Mouse (Mus musculus) left cerebral cortex, postnatal 4 days (tissue): ENCODE measurements around the gene Pkn3. TPM values are rescaled to one million over a fixed set of nuclear protein-coding genes. Genes with fewer than 3 reads are reported as not detected.
"Not testable (repeated sequence)": the region's sequence is repeated elsewhere in the genome, so short reads cannot be mapped to it uniquely, and the experiment has no call there.

Experiments used
- DNase-seq: peaks from one replicate; pipeline ENCODE4 v3.0.0-alpha.2; 2022
- intact Hi-C: fragments of 180-260 bp; cut with DNase I; formaldehyde crosslinking; loops from one replicate; pipeline ENCODE4 v1.15.1; 2025
- total RNA-seq, 2 experiments: library from RNA; stranded (reverse); gene quantifications; 2 replicates each; pipeline ENCODE4 v1.2.3; 2021

Pkn3 gene
- total RNA-seq, 2 experiments from 2014 or later, result 2.1 to 2.6 TPM

DNA sequence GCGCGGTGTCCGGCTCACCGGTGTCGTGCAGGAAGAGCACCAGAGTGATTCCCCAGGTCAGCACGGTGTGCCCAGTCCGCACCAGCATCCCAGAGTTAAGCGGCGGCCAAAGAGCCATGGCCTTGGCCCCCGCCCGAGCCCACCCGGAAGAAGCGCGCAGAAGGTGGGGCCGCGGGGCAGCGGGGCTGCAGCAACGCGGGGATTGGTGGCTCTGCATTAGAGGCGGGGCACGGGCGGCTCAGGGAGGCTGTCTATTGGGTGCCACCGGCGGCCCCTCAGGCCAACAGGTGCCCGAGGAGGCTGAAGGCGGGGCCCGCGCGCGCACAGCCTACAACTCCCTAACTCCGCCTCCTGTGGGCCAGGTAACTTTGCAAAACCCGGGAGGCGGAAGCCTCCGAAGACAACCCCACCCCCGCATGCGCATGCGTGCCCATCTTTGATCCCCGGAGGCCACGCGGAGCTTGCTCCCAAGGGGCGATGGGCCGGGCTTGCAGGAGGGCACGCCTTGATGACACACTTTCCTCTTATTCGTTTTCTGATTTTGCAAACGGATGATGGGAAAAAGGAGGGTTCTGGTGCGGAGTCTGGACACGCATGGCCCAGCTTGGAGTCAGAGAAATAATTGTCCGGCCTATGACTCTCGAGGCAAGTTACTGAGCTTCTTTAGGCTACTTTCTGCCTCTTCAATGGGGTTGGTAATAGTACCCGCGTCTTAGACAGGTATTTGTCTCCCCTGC, 16.2 kb downstream of the Pkn3 start, which contains the start of gene Zdhhc12:
Zdhhc12 (minus strand) TSS at position 178 of the 737 bp plus-strand sequence.
- DNase-seq, result peak; percentile 94
- intact Hi-C loops, result no loop called here

- peak; percentile 35 for DNase-seq
- intact Hi-C loops, result no loop called here
Observed at GRCm38 (mm10) chr2:30094208-30094588, 16.7 kb downstream of the Pkn3 start.

- intact Hi-C loops, result no loop called here
- DNase-seq, result peak; percentile 62
Observed at GRCm38 (mm10) chr2:30095882-30096527, 18.5 kb downstream of the Pkn3 start.

- DNase-seq, result no peak
- intact Hi-C loops, result no loop called here
Observed at GRCm38 (mm10) chr2:30100214-30100613, 22.7 kb downstream of the Pkn3 start.

DNA sequence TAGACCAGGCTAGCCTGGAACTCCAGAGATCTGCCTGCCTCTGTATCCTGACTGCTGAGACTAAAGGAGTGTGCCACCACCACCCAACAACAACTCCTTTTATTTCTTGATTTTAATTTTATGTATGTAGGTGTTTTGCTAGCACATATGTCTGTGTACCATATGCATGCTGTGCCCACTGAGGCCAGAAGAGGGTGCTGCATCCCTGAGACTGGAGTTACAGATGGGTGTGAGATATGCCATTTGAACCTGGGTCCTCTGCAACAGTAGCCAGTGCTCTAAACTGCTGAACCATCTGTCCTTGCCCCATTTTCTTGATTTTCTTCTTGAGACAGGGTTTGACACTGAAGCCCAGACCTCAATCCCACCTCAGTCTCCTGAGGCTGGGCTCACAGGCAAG, 28.9 kb downstream of the Pkn3 start:
- peak; percentile 46 for DNase-seq
- intact Hi-C loops, result no loop called here

GRCm38 (mm10) chr2:30107646-30108045, 30.2 kb downstream of the Pkn3 start:
- intact Hi-C loops, result no loop called here
- DNase-seq, result no peak

DNA sequence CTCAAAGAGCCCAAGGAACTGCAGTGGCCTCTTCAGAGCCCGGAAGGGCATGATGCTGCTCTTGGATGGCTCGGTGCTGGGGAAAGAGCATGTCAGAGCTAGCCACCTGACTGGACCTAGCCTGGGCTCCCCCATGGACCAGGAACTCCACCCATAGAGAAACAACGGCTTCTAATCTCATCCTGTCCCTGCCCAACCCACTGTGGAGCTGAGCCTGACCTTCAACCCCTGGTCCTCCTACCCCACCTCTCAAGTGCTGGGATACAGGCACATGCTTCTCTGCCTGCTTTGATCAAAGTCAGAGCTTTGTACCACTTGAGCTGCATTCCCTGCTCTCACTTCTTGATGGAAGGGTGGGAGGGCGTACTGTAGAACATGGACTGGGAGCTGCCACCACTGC, 30.8 kb downstream of the Pkn3 start:
- intact Hi-C loops, result no loop called here
- DNase-seq, result no peak

GRCm38 (mm10) chr2:30111500-30111899, 34.0 kb downstream of the Pkn3 start:
- DNase-seq, result no peak
- intact Hi-C loops, result no loop called here

- intact Hi-C loops, result no loop called here
- DNase-seq, result no peak
Observed at GRCm38 (mm10) chr2:30112564-30112963, 35.1 kb downstream of the Pkn3 start.

GRCm38 (mm10) chr2:30119641-30120051, 42.2 kb downstream of the Pkn3 start:
- intact Hi-C loops, result no loop called here
- DNase-seq, result no peak

- DNase-seq, result no peak
- intact Hi-C loops, result no loop called here
Observed at GRCm38 (mm10) chr2:30120269-30120668, 42.8 kb downstream of the Pkn3 start.

- DNase-seq, result no peak
- intact Hi-C loops, result no loop called here
Observed at GRCm38 (mm10) chr2:30122766-30123165, 45.3 kb downstream of the Pkn3 start.

- intact Hi-C loops, result no loop called here
Observed at GRCm38 (mm10) chr2:30123729-30124471, 46.4 kb downstream of the Pkn3 start.

DNA sequence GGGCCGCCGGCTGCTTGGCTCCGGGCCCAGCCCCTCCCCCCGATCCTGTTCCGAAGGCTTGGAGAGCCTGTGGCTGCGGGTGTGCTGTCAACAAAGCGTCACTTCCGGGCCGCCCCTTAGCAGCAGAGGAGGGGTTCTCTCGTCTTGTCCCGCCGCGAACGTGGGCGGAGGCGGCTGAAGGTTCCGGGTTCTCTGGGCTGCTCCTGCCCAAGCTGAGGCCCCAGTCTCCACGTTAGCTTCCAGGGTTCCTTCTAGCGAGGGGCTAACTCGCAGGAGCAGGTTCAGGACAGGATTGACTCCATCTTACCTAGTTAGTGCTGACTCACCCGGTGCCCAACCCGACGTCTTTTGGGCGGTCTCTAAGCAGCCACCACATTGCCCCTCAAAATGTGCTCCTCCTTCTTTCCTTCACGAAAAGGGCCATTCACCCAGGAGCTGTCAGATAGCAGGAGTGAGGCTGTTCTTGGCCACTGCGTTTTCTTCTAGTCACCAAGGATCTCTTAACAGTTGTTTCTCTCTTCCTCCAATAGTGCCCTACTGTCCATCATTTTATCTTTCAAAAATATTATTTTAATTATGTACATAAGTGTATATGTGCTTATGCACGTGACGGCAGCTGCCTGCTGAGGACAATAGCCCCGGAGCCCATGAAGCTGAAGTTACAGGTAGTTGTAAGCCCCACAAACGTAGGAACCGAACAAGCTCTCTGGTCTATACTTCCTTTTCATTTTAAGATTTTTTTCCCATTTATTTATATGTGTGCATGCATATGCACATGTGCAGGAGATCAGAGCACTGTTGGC, 47.2 kb downstream of the Pkn3 start, which contains the start of gene Zer1:
Zer1 (minus strand) TSS at position 114 of the 803 bp plus-strand sequence.
- intact Hi-C loops, result no loop called here

More at GRCm38 (mm10) chr2:30123729-30124471, 46.4 kb downstream of the Pkn3 start:
- peak; percentile 19 for DNase-seq

GRCm38 (mm10) chr2:30128789-30129188, 51.3 kb downstream of the Pkn3 start:
- intact Hi-C loops, result no loop called here
- DNase-seq, result no peak

More for the DNA sequence above, 47.2 kb downstream of the Pkn3 start, which contains the start of gene Zer1:
- peak; percentile 96 for DNase-seq

GRCm38 (mm10) chr2:30130156-30130555, 52.7 kb downstream of the Pkn3 start:
- no peak for DNase-seq
- intact Hi-C loops, result no loop called here

- intact Hi-C loops, DNase-seq: not testable (repeated sequence)
Observed at GRCm38 (mm10) chr2:30131240-30131639, 53.8 kb downstream of the Pkn3 start.

DNA sequence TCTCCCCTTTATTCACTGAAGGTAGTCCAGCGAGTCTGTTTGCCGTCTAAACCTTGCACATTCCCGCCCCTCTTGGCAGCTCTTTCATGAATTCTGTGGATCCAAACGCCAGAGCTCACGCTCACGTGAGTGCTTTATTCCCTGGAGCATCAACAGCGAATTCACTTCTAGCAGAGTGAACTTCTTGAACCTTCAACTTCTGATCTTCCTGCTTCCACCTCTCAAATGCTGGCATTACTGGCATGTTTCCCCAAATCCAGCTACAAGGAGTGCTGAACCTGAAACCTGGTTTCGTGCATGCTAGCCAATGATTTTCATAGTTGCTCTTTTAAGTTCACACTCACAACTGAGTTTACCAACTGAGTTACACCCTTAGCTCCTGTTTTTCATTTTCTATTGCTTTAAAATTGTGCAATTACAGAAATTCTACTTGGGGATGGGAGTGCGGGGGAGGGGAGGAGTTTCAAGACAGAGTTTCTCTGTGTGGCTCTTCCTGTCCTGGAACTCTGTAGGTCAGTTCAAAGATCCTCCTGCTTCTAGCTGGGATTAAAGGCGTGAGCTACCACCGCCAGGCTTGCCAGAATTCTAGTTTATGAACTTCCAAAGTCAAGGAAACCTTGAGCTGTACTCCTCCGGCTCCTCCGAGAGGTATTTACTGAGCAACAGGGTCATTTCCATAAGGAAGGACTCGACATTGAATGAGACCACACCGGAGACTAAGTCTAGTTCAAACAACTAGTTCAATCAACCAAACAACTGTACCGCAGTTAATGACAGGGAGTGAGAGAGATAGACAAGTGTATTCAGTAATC, 55.5 kb downstream of the Pkn3 start:
- DNase-seq, result no peak
- intact Hi-C loops, result no loop called here

DNA sequence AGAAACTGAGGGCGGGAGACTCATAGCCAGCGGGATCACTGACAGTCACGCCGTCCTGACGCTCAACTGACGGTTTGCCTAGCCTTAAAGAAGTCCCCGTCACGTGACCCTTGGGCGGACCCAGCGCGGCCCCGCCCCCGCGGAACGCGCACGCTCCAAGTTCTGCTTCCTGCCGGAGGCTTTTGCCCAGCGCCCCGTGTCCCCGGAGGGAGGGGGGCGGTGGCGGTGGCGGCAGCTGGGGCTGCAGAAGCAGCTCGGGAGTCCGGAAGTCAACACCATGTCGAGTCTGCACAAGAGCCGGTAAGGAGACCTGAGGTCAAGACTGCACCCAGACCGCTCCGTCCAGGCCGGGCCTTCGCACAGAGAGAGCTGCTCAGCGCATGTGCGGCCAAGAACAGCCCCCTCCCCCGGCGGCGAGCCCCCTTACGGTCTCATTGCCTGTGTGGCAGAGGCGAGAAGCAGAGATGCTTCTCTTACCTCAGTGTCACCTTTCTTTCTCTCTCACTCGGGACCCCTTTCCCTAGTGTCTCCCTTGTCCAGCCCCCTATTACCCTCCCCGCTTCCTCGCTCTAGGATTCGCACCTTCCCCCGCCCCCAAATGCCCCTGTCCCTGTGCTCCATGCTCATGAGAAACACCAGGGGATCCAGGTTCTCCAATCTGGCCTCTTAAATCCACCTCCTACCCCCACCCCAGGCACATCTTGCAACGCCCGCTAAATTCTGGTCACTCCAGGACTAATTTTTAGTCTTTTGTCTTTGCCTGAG, 56.3 kb downstream of the Pkn3 start, which contains the start of gene Tbc1d13:
Tbc1d13 (plus strand) TSS at position 134 of the 765 bp plus-strand sequence.
- DNase-seq, result peak; percentile 96
- intact Hi-C loops, result no loop called here
